Mouse (Mus musculus) olfactory bulb, adult 2 months (tissue): Measurements from ENCODE around the gene Mtm1.

Experiments
- CTCF ChIP-seq: fragments of 200-500 bp; IDR thresholded peaks from 2 replicates; pipeline ENCODE4 v1.5.1; 2012; ENCODE audit warnings: low read depth, mild to moderate bottlenecking, low read length, moderate library complexity; ENCODE audit not compliant: insufficient read depth
- POLR2A ChIP-seq: fragments of 200-500 bp; IDR thresholded peaks from 2 replicates; pipeline ENCODE4 v1.6.1; 2012; ENCODE audit warnings: mild to moderate bottlenecking, low read depth, low read length, moderate library complexity; ENCODE audit not compliant: insufficient read depth

DNA sequence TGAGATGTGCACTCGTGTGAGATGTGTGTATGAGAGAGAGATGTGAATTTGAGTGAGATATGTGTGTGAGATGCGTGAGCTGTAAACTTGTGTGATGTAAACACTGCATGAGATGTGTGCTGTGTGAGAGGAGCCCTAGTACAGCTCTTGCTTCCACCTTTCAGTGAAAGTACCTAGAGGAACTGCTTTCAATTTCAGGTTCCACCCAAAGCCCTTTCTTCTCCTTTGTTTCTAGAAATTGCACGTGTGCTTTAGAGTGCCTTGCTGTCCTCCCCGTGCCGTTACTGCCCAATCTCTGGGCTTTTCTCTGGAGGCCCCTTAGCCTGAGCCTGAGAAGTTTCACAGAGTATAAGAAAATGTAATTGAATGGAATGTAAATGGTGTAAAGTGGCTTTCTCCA, 16.3 kb downstream of the Mtm1 start:
- no peak for TF ChIP-seq POLR2A
- no peak for TF ChIP-seq CTCF
